Mouse (Mus musculus) layer of hippocampus, postnatal 36 days (tissue): ENCODE measurements around the gene Vmn1r137. TPM values are rescaled to one million over a fixed set of nuclear protein-coding genes. Genes with fewer than 3 reads are reported as not detected.
"Not testable (repeated sequence)": the region's sequence is repeated elsewhere in the genome, so short reads cannot be mapped to it uniquely, and the experiment has no call there.

ENCODE experiments used
- DNase-seq, 2 experiments: peaks; one replicate each; pipeline ENCODE4 v3.0.0; 2022
- total RNA-seq, 2 experiments: library from RNA; stranded (reverse); gene quantifications; 2 replicates each; pipeline ENCODE4 v1.2.3; 2021

Gene Vmn1r137
- not detected for total RNA-seq

DNA sequence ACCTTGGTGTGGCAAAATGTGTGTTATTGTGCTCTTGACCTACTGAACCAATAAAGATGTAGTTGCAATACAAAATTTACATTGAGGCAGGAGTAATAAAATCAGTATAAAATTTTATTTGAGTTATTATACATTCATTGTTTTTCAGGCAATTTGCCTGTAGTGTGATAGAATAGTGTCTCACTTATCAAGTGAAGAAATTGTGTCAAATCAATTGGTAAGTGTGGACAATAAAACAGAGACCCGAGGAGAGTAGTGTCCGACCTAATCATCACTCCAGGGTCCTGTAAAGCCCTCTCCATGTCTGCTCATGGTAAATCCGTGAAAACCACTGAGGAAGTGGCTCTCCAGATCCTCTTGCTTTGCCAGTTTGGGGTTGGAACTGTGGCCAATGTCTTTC, at the start of gene Vmn1r137:
TSS of gene Vmn1r137 (plus strand) at position 301 of the 400 bp plus-strand sequence.
- not testable (repeated sequence) for DNase-seq

DNA sequence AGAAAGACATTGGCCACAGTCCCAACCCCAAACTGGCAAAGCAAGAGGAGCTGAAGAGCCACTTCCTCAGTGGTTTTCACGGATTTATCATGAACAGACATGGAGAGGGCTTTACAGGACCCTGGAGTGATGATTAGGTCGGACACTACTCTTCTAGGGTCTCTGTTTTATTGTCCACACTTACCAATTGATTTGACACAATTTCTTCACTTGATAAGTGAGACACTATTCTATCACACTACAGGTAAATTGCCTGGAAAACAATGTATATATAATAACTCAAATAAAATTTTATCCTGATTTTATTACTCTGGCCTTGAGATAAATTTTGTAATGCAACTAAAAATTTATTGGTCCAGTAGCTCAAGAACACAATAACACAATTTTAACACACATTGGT, 34.4 kb downstream of the Vmn1r137 start, which contains the start of gene Vmn1r138:
TSS of gene Vmn1r138 (minus strand) at position 101 of the 400 bp plus-strand sequence.
- not testable (repeated sequence) for DNase-seq

Other genes starting within 250 kb of the Vmn1r137 start
- gene Gm4175, start 233.1 kb upstream of the Vmn1r137 start, total RNA-seq: not detected
- gene Gm4177, start 197.9 kb upstream of the Vmn1r137 start, total RNA-seq: not detected
- gene Vmn1r135, start 162.2 kb upstream of the Vmn1r137 start, total RNA-seq: not detected
- gene Gm5725, start 150.3 kb upstream of the Vmn1r137 start, total RNA-seq: not detected
- not detected for gene Gm5891, start 73.3 kb upstream of the Vmn1r137 start, total RNA-seq
- gene Vmn1r138, start 34.3 kb downstream of the Vmn1r137 start, total RNA-seq: not detected
- gene Gm6176, start 61.7 kb downstream of the Vmn1r137 start, total RNA-seq: not detected
- gene Vmn1r139, start 74.5 kb downstream of the Vmn1r137 start, total RNA-seq: not detected
- gene Gm16451, start 123.7 kb downstream of the Vmn1r137 start, total RNA-seq: not detected
- not detected for gene Gm10666, start 140.2 kb downstream of the Vmn1r137 start, total RNA-seq
- gene Vmn1r142, start 169.4 kb downstream of the Vmn1r137 start, total RNA-seq: not detected
- gene Vmn1r143, start 194.8 kb downstream of the Vmn1r137 start, total RNA-seq: not detected
- gene Gm8653, start 206.7 kb downstream of the Vmn1r137 start, total RNA-seq: not detected
- gene Gm8453, start 234.9 kb downstream of the Vmn1r137 start, total RNA-seq: not detected